Mouse (Mus musculus) liver, adult 2 months (tissue): ENCODE data around the gene Kif3a.

Experiments
- CTCF ChIP-seq: fragments of 200-500 bp; IDR thresholded peaks from 2 replicates; pipeline ENCODE4 v1.5.1; 2011; ENCODE audit warnings: low read depth, low read length, control low read depth
- POLR2A ChIP-seq: fragments of 200-500 bp; IDR thresholded peaks from 2 replicates; pipeline ENCODE4 v1.6.1; 2011; ENCODE audit warnings: low read length, control low read depth; ENCODE audit not compliant: insufficient read depth; ENCODE audit errors: extremely low read depth

- TF ChIP-seq POLR2A = no peak
- TF ChIP-seq CTCF = no peak
Observed at GRCm38 (mm10) chr11:53523545-53524405, 43.4 kb upstream of the Kif3a start.
